In genomic region chr2:85060591-85061060, GRCm38 (mm10) we compare ENCODE assay signal across 8 mouse cellular contexts. TPM values are rescaled to one million over a fixed set of nuclear protein-coding genes. Genes with fewer than 3 reads are reported as not detected.
DNase-seq lines count a peak whose midpoint lies in the region; ATAC-seq lines count a peak whose summit lies in the region.

No protein-coding gene starts in this region.

- 20% methylated on average over 11 of the region's 11 CpGs for WGBS in forebrain, embryonic 13.5 days
- 3% methylated on average over 11 of the region's 11 CpGs for WGBS in limb, embryonic 11.5 days
- WGBS in midbrain, embryonic 13.5 days, result 38% methylated on average over 10 of the region's 11 CpGs

- peaks cover 89% of the 10 kb centered on the region for H3K36me3 ChIP-seq in forebrain, embryonic 13.5 days (ENCODE audit: poor library complexity, severe bottlenecking)
- H3K36me3 ChIP-seq in limb, embryonic 11.5 days (ENCODE audit: control insufficient read depth, insufficient read depth, low read length), result peaks cover 18% of the 10 kb centered on the region
- H3K36me3 ChIP-seq in midbrain, embryonic 13.5 days, result peaks cover 91% of the 10 kb centered on the region

- peak overlapping the region; percentile 34; the same call in 1 of the 2 replicates for H3K9ac ChIP-seq in forebrain, embryonic 13.5 days
- peak overlapping the region; percentile 2; the same call in 1 of the 2 replicates for H3K9ac ChIP-seq in limb, embryonic 11.5 days (ENCODE audit: low read length)
- 0 out of 2 replicates have a peak overlapping the region, but pooled peaks have one; percentile 37 for H3K9ac ChIP-seq in midbrain, embryonic 13.5 days (replicated peaks)

- no peak overlapping the region for H3K4me3 ChIP-seq in forebrain, embryonic 13.5 days
- peak overlapping the region; percentile 19 for H3K4me3 ChIP-seq in limb, embryonic 11.5 days (ENCODE audit: low read depth, low read length)
- H3K4me3 ChIP-seq in midbrain, embryonic 13.5 days (replicated peaks), result no peak overlapping the region

- no peaks in the 10 kb centered on the region for H3K27me3 ChIP-seq in forebrain, embryonic 13.5 days
- H3K27me3 ChIP-seq in limb, embryonic 11.5 days (ENCODE audit: control insufficient read depth, insufficient read depth, low read length), result no peaks in the 10 kb centered on the region
- no peaks in the 10 kb centered on the region for H3K27me3 ChIP-seq in midbrain, embryonic 13.5 days

- peaks cover 14% of the 10 kb centered on the region for H3K4me1 ChIP-seq in forebrain, embryonic 13.5 days
- H3K4me1 ChIP-seq in limb, embryonic 11.5 days (ENCODE audit: control insufficient read depth, insufficient read depth, low read length), result no peaks in the 10 kb centered on the region
- H3K4me1 ChIP-seq in midbrain, embryonic 13.5 days (replicated peaks), result peaks cover 8% of the 10 kb centered on the region

- H3K9me3 ChIP-seq in forebrain, embryonic 13.5 days (replicated peaks), result no peaks in the 10 kb centered on the region
- no peaks in the 10 kb centered on the region for H3K9me3 ChIP-seq in limb, embryonic 11.5 days (ENCODE audit: control insufficient read depth, low read length)
- no peaks in the 10 kb centered on the region for H3K9me3 ChIP-seq in midbrain, embryonic 13.5 days

- peak overlapping the region; percentile 40 for H3K4me2 ChIP-seq in forebrain, embryonic 13.5 days
- H3K4me2 ChIP-seq in limb, embryonic 11.5 days (ENCODE audit: low read depth, severe bottlenecking), result peak overlapping the region; percentile 36
- 0 out of 2 replicates have a peak overlapping the region, but pooled peaks have one; percentile 19 for H3K4me2 ChIP-seq in midbrain, embryonic 13.5 days (replicated peaks)

- ATAC-seq in forebrain, embryonic 13.5 days, result peak; percentile 28
- ATAC-seq in limb, embryonic 11.5 days (ENCODE audit: insufficient number of reproducible peaks, low FRiP score, low TSS enrichment, low read depth), result peak; percentile 85
- ATAC-seq in midbrain, embryonic 13.5 days, result peak; percentile 62

- no peak overlapping the region for H3K27ac ChIP-seq in forebrain, embryonic 13.5 days
- H3K27ac ChIP-seq in limb, embryonic 11.5 days (replicated peaks; ENCODE audit: low read depth, low read length), result no peak overlapping the region; the same call in 1 of the 2 replicates
- H3K27ac ChIP-seq in midbrain, embryonic 13.5 days, result no peak overlapping the region

- DNase-seq in CD4-positive helper T cell, adult 2 months (ENCODE audit: low read depth, low spot score), result peak; percentile 39
- peak; percentile 62 to 66 for DNase-seq in adrenal gland, adult 18-20 months (ENCODE audit: low spot score in 2 of 2)
- DNase-seq in heart, postnatal 4 days, result peak; percentile 67
- peak; percentile 69 for DNase-seq in limb, embryonic 11.5 days (ENCODE audit: low spot score)
- no peak for DNase-seq in layer of hippocampus, postnatal 36 days
- no peak for DNase-seq in cerebellum, adult 9-10 months

RNA-seq across cellular contexts. Expression of gene Tnks1bp1, which starts 12.8 kb away (rescaled TPM):
- total RNA-seq in adrenal gland, adult 18-20 months (2021), result 10 to 100 TPM; 82.1 to 89.6 TPM
- 20.1 and 24.9 TPM in 2 replicates for polyA plus RNA-seq in forebrain, embryonic 13.5 days (2015; fragmentation: Nextera tagmentation; extraction: Ambion mirVana)
- total RNA-seq in heart, postnatal 4 days (2021), result 10 to 100 TPM; 87.1 to 88.2 TPM
- polyA plus RNA-seq in limb, embryonic 11.5 days (2014; fragmentation: Nextera tagmentation; extraction: Ambion mirVana), result 6.7 and 7.0 TPM in 2 replicates
- 27.1 and 30.9 TPM in 2 replicates for polyA plus RNA-seq in midbrain, embryonic 13.5 days (2015; fragmentation: Nextera tagmentation; extraction: Ambion mirVana)
- total RNA-seq in layer of hippocampus, postnatal 36 days (2021), result 100 to 1,000 TPM; 159 to 174 TPM

RNA-seq across cellular contexts. Expression of gene P2rx3, which starts 23.4 kb away (rescaled TPM):
- under 1 TPM; 0.74 to 0.86 TPM for total RNA-seq in adrenal gland, adult 18-20 months (2021)
- polyA plus RNA-seq in forebrain, embryonic 13.5 days (2015; fragmentation: Nextera tagmentation; extraction: Ambion mirVana), result 0.79 and 0.90 TPM in 2 replicates
- under 1 TPM; 0.14 to 0.24 TPM for total RNA-seq in heart, postnatal 4 days (2021)
- polyA plus RNA-seq in limb, embryonic 11.5 days (2014; fragmentation: Nextera tagmentation; extraction: Ambion mirVana), result 0.76 and 1.4 TPM in 2 replicates
- 2.5 and 3.0 TPM in 2 replicates for polyA plus RNA-seq in midbrain, embryonic 13.5 days (2015; fragmentation: Nextera tagmentation; extraction: Ambion mirVana)
- 1 to 10 TPM; 1.4 to 2.7 TPM for total RNA-seq in layer of hippocampus, postnatal 36 days (2021)

RNA-seq across cellular contexts. Expression of gene Ssrp1, which starts 23.6 kb away (rescaled TPM):
- 100 to 1,000 TPM in 1 of 2 experiments, 10 to 100 TPM in 1; 96.5 to 122 TPM for total RNA-seq in adrenal gland, adult 18-20 months (2021)
- 281 and 310 TPM in 2 replicates for polyA plus RNA-seq in forebrain, embryonic 13.5 days (2015; fragmentation: Nextera tagmentation; extraction: Ambion mirVana)
- 100 to 1,000 TPM; 106 to 108 TPM for total RNA-seq in heart, postnatal 4 days (2021)
- polyA plus RNA-seq in limb, embryonic 11.5 days (2014; fragmentation: Nextera tagmentation; extraction: Ambion mirVana), result 409 and 418 TPM in 2 replicates
- polyA plus RNA-seq in midbrain, embryonic 13.5 days (2015; fragmentation: Nextera tagmentation; extraction: Ambion mirVana), result 221 and 223 TPM in 2 replicates
- 100 to 1,000 TPM; 120 TPM for total RNA-seq in layer of hippocampus, postnatal 36 days (2021)

Comparison
In these comparisons a context has a peak if more than half of its experiments do, and no peak if none do; other contexts are left out.
1. DNase-seq: peak in CD4-positive helper T cell, adult 2 months (single experiment), adrenal gland, adult 18-20 months (2 of 2), heart, postnatal 4 days (single experiment) and limb, embryonic 11.5 days (single experiment); none in layer of hippocampus, postnatal 36 days (0 of 2) and cerebellum, adult 9-10 months (single experiment).
2. ATAC-seq: peak in every context shown above with its lines; median percentile 85 in limb, embryonic 11.5 days; 62 in midbrain, embryonic 13.5 days; 28 in forebrain, embryonic 13.5 days.
3. Peak in every context shown above with its lines, with median percentiles within 50 percentile points of each other: H3K4me2 ChIP-seq and H3K9ac ChIP-seq.